Mouse (Mus musculus) cerebellum, postnatal 10 days (tissue): ENCODE results near the gene Pmpcb.
A peak's percentile ranks its signal among the peaks of the same experiment; 100 is the strongest.
"Not testable (repeated sequence)": the region's sequence is repeated elsewhere in the genome, so short reads cannot be mapped to it uniquely, and the experiment has no call there.

Experiments
- DNase-seq, 2 experiments: peaks; one replicate each; pipeline ENCODE4 v3.0.0; 2021; ENCODE audit warnings: mixed read lengths in 2 of 2

The Pmpcb gene

GRCm38 (mm10) chr5:21736956-21737585 lies at the start of gene Pmpcb:
TSS of gene Pmpcb (plus strand) at chr5:21737141.
- DNase-seq, result peak; percentile 94 to 97

GRCm38 (mm10) chr5:21692230-21692629 lies 44.7 kb upstream of the Pmpcb start:
- no peak for DNase-seq

- DNase-seq, result no peak
Measured at GRCm38 (mm10) chr5:21693372-21693870, 43.5 kb upstream of the Pmpcb start.

- no peak for DNase-seq
Measured at GRCm38 (mm10) chr5:21694854-21695490, 42.0 kb upstream of the Pmpcb start.

- not testable (repeated sequence) for DNase-seq
Measured at GRCm38 (mm10) chr5:21699555-21699954, 37.4 kb upstream of the Pmpcb start.

GRCm38 (mm10) chr5:21700272-21700821 lies 36.6 kb upstream of the Pmpcb start:
- DNase-seq, result peak in 1 of 2 experiments; percentile 25

GRCm38 (mm10) chr5:21700934-21701333 lies 36.0 kb upstream of the Pmpcb start:
- no peak for DNase-seq

GRCm38 (mm10) chr5:21701351-21702008 lies 35.5 kb upstream of the Pmpcb start, which contains the start of gene Napepld:
TSS of gene Napepld (minus strand) at chr5:21701396.
- DNase-seq, result peak; percentile 99 to 100

GRCm38 (mm10) chr5:21702009-21702364 lies 35.0 kb upstream of the Pmpcb start:
- DNase-seq, result no peak

GRCm38 (mm10) chr5:21702873-21703475 lies 34.0 kb upstream of the Pmpcb start:
- DNase-seq, result no peak

- no peak for DNase-seq
Measured at GRCm38 (mm10) chr5:21703708-21704107, 33.2 kb upstream of the Pmpcb start.

- DNase-seq, result no peak
Measured at GRCm38 (mm10) chr5:21706546-21706945, 30.4 kb upstream of the Pmpcb start.

- peak; percentile 47 to 55 for DNase-seq
Measured at GRCm38 (mm10) chr5:21708011-21708410, 28.9 kb upstream of the Pmpcb start.

- DNase-seq, result peak; percentile 25 to 48
Measured at GRCm38 (mm10) chr5:21712127-21712715, 24.7 kb upstream of the Pmpcb start.

- DNase-seq, result no peak
Measured at GRCm38 (mm10) chr5:21714447-21714846, 22.5 kb upstream of the Pmpcb start.

GRCm38 (mm10) chr5:21717165-21717715 lies 19.7 kb upstream of the Pmpcb start:
- DNase-seq, result no peak

- no peak for DNase-seq
Measured at GRCm38 (mm10) chr5:21718546-21718945, 18.4 kb upstream of the Pmpcb start.

- DNase-seq, result no peak
Measured at GRCm38 (mm10) chr5:21719209-21719608, 17.7 kb upstream of the Pmpcb start.

GRCm38 (mm10) chr5:21724427-21724826 lies 12.5 kb upstream of the Pmpcb start:
- no peak for DNase-seq

- DNase-seq, result no peak
Measured at GRCm38 (mm10) chr5:21724872-21725271, 12.1 kb upstream of the Pmpcb start.

- DNase-seq, result no peak
Measured at GRCm38 (mm10) chr5:21729107-21729506, 7.8 kb upstream of the Pmpcb start.

- peak; percentile 22 to 24 for DNase-seq
Measured at GRCm38 (mm10) chr5:21732177-21732911, 4.6 kb upstream of the Pmpcb start.
